Mouse (Mus musculus): ENCODE data around the gene Lin7b.
A peak's percentile ranks its signal among the peaks of the same experiment; 100 is the strongest.

The Lin7b gene

DNA sequence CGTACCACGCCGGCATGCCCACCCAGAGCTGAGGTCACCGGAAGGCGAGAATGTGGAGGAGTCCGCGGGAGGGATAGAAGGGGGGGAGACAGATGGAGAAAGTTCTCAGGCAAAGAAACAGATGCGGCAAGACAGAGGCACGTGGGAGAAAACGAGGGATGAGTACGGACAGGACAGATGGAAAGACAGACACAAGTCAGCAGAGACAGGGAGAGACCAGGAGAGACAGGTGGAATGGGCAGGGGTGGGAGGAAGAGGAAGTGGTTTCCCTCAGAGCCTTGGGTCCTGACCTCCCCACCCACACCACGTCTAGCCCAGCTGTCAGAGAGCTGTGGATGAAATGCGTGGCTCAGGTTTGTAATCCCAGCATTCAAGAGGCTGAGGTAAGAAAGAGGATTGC lies 23.5 kb downstream of the Lin7b start:
- no peak for DNase-seq

- no peak for DNase-seq
Observed at GRCm38 (mm10) chr7:45343543-45343942, 26.8 kb downstream of the Lin7b start.

- DNase-seq: no peak
Observed at GRCm38 (mm10) chr7:45342081-45342480, 28.3 kb downstream of the Lin7b start.

DNA sequence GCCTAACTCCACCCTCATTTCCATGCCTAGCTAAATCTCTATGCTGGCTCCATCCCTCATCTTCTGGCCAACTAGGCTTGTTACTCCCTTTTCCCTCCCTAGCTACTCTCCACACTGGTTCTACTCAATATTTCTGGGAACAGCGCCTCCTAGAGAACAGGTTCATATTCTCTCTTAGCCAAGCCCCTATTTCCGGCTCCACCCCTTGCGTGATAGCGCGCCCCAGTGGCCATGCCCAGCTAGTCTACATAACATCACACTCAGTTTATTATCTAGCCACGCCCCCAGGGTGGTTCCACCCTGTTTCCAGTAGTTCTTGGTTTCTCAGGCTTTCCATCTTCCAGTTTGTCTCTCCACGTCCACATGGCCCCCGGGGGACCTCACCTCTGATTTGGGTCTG lies 29.1 kb downstream of the Lin7b start:
- DNase-seq: peak; percentile 82

DNA sequence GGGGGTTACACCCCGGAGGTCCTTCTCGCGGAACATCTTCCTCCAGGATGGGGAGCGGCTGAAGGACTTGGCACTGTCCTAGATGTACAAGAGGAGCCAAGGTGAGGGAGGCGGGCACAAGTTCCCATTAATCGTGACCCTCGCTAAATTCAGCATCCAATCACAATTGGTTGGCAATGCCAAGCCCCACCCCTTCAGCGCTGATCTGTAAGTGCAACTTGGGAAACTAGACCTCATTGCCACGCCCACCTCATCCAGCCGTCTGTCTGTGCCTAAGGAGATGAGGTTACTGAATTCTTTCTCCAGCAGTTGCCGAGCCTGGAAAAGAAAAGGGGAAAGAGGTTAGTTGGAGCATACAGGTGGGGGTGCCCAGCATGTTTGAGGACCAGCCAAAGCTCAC lies 29.7 kb downstream of the Lin7b start:
- no peak for DNase-seq

DNA sequence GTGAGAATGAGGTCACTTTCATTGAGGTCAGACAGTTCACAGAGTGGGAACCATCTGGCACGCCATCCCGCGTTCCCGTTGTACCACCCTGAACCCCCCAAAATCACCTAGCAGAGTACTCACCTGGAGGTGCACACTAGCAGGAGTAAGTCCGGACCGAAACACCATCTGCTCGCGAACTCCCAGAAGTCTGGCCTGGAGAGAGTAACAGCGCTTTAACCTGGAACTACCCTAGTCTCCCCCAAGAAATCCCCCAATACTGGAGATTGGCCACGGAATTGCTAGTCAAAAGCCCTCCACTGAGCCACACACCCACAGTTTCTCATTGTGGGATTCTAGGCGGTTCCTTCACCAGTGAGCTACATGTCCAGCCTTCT lies 30.3 kb downstream of the Lin7b start:
- DNase-seq: no peak

DNA sequence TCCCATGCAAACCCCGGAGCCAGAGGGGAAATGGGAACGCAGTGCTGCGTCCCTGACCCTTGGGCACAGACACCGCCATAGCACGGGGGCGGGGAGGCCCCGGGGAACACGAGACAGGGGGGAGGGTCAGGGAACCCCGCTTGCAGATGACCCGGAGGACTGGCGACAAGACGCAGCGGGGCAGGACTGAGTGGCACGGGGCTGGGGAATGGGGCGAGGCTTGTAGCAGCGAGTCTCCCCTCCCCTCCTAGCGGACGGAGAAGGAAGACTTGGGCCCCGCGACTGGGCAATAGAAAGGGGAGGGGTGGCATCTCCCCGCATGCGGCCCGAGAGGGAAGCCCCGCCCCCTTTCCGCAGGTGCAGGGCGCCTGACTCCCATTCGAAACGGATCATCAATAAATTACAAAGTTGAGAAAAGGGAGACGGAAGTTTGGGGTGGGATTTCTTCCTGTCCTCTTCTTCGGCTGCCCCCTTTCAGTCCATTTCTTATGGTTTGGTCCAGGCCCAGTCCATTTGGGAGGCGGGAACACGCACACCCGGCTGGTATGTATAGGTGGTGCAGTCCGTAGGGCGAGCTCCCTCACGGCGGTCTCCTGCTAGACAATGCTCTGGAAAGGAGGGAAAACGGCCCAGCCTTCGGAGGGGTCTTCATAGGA lies 30.8 kb downstream of the Lin7b start:
- no peak for DNase-seq

DNA sequence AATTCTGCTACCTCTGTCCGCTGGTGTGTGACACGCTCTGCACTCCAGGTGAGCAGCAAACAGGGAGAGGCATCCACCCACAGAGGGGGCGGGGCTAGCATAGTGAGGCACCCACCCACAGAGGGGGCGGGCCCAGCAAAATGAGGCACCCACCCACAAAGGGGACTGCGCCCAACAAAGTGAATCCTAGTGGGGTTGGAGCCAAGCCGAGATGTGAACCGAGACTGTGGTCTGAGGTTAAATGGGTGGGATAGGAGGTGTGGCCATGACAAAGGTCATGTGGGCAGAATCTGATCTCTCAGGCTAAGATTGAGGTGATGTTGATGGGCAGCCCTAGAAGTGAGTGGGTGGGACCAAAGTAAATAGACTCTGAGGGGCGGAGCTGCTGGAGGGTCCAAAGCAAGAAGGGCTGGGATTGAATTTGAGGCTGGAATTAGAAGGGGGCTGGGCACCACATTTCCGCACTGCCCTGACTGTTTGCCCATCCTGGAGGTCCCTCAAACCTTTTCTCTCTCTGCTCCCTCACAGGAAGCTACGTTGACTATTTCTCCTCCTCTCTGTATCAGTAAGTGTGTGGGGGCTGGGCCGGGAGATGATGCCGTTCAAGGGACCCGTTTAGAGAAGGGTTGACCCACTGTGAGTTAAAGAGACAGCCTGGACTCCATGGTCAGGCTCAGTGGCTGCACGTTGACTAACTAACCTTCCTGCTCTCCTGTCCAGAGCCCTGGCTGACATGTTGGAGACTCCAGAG lies 32.0 kb downstream of the Lin7b start:
- no peak for DNase-seq

GRCm38 (mm10) chr7:45337469-45337868 lies 32.9 kb downstream of the Lin7b start:
- no peak for DNase-seq

DNA sequence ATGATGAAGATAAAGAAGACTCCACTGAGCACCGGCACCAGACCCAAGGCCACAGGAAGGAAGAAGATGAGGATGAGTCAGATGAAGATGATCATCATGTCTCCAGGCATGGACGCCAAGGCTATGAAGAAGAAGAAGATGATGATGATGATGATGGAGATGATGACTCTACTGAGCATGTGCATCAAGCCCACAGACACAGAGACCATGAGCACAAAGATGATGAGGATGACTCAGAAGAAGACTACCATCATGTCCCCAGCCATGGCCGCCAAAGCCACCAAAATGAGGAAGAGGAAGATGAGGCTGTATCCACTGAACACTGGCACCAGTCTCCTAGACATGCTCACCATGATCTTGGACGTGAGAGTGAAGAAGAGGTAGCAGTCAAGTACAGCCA lies 34.1 kb downstream of the Lin7b start:
- no peak for DNase-seq

DNA sequence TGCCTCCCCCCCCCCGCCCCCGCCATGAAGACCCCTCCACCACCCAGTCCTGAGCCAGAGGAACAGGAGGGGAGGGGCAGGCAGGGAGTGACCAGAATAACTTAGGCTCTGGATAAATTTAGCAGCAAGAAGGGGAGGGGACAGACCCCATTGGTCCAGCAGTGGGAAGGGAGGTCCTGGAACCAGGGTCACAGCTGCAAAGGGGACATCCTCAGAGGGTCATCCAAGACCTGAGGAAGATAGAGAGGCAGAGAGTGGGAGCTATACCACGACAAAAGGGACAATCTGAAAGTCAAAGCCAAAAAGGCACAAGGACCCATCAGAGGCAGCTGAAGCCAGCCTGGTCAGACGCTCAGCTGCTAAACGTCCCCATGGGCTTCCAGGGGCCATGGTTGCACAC lies 35.3 kb downstream of the Lin7b start, which contains the start of gene Hrc:
Hrc (plus strand) TSS at position 235 of the 400 bp plus-strand sequence.
- no peak for DNase-seq

- no peak for DNase-seq
Observed at GRCm38 (mm10) chr7:45334605-45335004, 35.8 kb downstream of the Lin7b start.

DNA sequence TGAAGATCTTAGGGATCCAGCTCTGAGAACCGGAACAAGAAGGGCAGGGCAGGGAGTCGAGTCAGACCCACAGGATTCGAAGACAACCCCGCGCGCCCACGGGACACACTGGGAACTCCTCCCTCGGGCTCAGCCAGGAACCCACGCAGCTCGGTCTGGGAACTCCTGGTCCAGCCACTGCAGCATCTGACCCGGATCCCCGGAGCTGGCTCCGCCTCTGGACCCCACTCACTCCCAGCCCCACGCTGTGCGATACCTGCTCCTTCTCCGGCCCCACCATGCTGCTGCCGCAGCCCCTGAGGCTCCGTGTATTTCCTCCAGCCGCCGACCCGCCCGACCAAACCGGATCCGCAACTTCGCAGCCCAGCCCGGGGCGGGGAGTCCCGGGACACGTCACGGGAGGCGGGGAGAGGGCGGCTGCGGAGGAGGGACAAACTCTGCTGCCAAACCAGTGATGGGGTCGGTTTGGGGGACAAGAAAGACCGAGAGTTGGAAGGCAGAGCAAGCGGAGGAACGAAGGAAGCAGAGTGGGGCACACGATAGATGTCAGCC lies 36.9 kb downstream of the Lin7b start, which contains the start of gene Trpm4:
Trpm4 (minus strand) TSS at position 350 of the 552 bp plus-strand sequence.
- DNase-seq: peak; percentile 73

GRCm38 (mm10) chr7:45332685-45333425 lies 37.5 kb downstream of the Lin7b start:
- no peak for DNase-seq

- DNase-seq: no peak
Observed at GRCm38 (mm10) chr7:45331502-45331901, 38.9 kb downstream of the Lin7b start.

- DNase-seq: no peak
Observed at GRCm38 (mm10) chr7:45328841-45329475, 41.4 kb downstream of the Lin7b start.

DNA sequence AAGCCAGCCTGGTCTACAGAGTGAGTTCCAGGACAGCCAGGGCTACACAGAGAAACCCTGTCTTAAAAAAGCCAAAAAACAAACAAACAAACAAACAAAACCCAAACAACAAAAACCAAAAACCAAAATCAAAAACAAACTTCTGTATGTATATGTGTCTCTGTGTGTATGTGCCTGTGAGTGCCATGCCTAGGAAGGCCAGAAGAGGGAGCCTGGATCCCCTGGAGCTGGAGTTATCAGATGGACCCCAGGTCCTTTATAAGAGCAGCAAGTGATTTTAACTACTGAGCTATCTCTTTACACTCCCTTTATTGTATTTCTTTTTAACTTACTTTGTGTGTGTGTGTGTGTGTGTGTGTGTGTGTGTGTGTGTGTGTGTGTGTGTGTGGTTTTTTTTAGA lies 44.6 kb downstream of the Lin7b start:
- DNase-seq: no peak

GRCm38 (mm10) chr7:45323069-45323468 lies 47.3 kb downstream of the Lin7b start:
- DNase-seq: no peak

DNA sequence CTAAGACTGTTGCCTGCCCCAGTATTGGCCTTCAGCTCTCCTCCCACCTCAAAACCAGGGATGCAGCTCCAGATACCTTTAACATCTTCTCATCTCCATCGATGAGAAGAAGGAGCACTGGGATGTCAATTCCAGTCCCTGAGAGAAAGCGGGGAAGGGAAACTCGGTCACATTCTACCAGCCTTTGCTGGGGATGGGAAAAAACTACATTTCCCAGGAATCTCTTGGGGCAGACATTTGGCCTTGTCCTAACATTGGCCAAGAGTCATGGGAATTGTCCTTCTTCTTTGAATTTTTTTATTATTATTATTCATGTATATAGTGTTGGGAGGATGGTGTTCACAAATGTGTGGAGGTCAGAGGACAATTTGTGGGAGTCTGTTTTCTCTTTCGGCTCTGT lies 48.1 kb downstream of the Lin7b start:
- DNase-seq: no peak
